Mouse (Mus musculus) lung, embryonic 16.5 days (tissue): ENCODE data around the gene Zfyve1. TPM values are rescaled to one million over a fixed set of nuclear protein-coding genes. Genes with fewer than 3 reads are reported as not detected.
"Not testable (repeated sequence)": the region's sequence is repeated elsewhere in the genome, so short reads cannot be mapped to it uniquely, and the experiment has no call there.

Experiments
- ATAC-seq: fragments of 200-750 bp; cut with Nextera tagmentation; 2 replicates; pipeline ENCODE4 v1.8.0; 2017; ENCODE audit warnings: low read depth, mild to moderate bottlenecking, moderate library complexity
- H3K27ac ChIP-seq: fragments of 300-500 bp; sonication (generic); 2 replicates; pipeline ENCODE4 v1.5.1; 2014; ENCODE audit warnings: mild to moderate bottlenecking, control low read depth, low read length
- H3K27me3 ChIP-seq: fragments of 300-500 bp; sonication (generic); 2 replicates; pipeline ENCODE4 v1.6.1; 2014; ENCODE audit warnings: low read depth, low read length, mixed read lengths; ENCODE audit not compliant: control insufficient read depth, insufficient read depth
- H3K36me3 ChIP-seq: fragments of 300-500 bp; sonication (generic); 2 replicates; pipeline ENCODE4 v1.6.1; 2014; ENCODE audit warnings: low read length; ENCODE audit not compliant: control insufficient read depth, insufficient read depth
- H3K4me1 ChIP-seq: fragments of 300-500 bp; sonication (generic); replicated peaks from 2 replicates; pipeline ENCODE4 v1.6.1; 2014; ENCODE audit warnings: low read length, mixed read lengths; ENCODE audit not compliant: control insufficient read depth, insufficient read depth
- H3K4me2 ChIP-seq: fragments of 300-500 bp; sonication (generic); 2 replicates; pipeline ENCODE4 v1.6.1; 2014; ENCODE audit warnings: low read depth, low read length, control low read depth
- H3K4me3 ChIP-seq: fragments of 300-500 bp; sonication (generic); 2 replicates; pipeline ENCODE4 v1.5.1; 2014; ENCODE audit warnings: mild to moderate bottlenecking, low read length, control low read depth
- H3K9ac ChIP-seq: fragments of 300-500 bp; sonication (generic); 2 replicates; pipeline ENCODE4 v1.6.1; 2014; ENCODE audit warnings: low read length, control low read depth
- H3K9me3 ChIP-seq: fragments of 300-500 bp; sonication (generic); 2 replicates; pipeline ENCODE4 v1.6.1; 2016; ENCODE audit warnings: low read length; ENCODE audit not compliant: control insufficient read depth
- WGBS: fragments of 180-500 bp; shearing (Covaris S2); extraction: QIAGEN DNeasy Blood & Tissue Kit; methylation state at CpG from one replicate; pipeline ENCODE4 v1.1.7; 2014; 5-methylcytosine and 5-hydroxymethylcytosine counted together
- polyA plus RNA-seq: library from polyadenylated mRNA; unstranded; fragments of >200 nt; fragmentation: Nextera tagmentation; extraction: Ambion mirVana; gene quantifications from 2 replicates; pipeline ENCODE4 v1.2.1, GENCODE M21; 2015

Gene Zfyve1
- polyA plus RNA-seq, 1 experiment from 2014 or later: 19.5 TPM

GRCm38 (mm10) chr12:83620694-83621093 is 23.7 kb upstream of the Zfyve1 start:
- peak overlapping the region; percentile 15 for H3K4me2 ChIP-seq
- not testable (repeated sequence) for H3K36me3 ChIP-seq, H3K9ac ChIP-seq, H3K27me3 ChIP-seq, H3K4me3 ChIP-seq, H3K27ac ChIP-seq, ATAC-seq, H3K9me3 ChIP-seq, H3K4me1 ChIP-seq
- 46% methylated on average over 22 of the region's 23 CpGs for WGBS

GRCm38 (mm10) chr12:83618981-83619380 is 22.0 kb upstream of the Zfyve1 start:
- 57% methylated on average over 2 of the region's 2 CpGs for WGBS
- no peaks in the 10 kb centered on the region for H3K27me3 ChIP-seq
- no peak overlapping the region for H3K4me3 ChIP-seq
- H3K36me3 ChIP-seq: no peaks in the 10 kb centered on the region
- no peaks in the 10 kb centered on the region for H3K9me3 ChIP-seq
- ATAC-seq: no peak
- H3K27ac ChIP-seq: no peak overlapping the region
- H3K4me1 ChIP-seq: no peaks in the 10 kb centered on the region
- H3K9ac ChIP-seq: no peak overlapping the region
- H3K4me2 ChIP-seq: no peak overlapping the region

- H3K4me3 ChIP-seq: no peak overlapping the region
- no peaks in the 10 kb centered on the region for H3K4me1 ChIP-seq
- ATAC-seq: no peak
- no peak overlapping the region for H3K4me2 ChIP-seq
- no peak overlapping the region for H3K27ac ChIP-seq
- no peaks in the 10 kb centered on the region for H3K9me3 ChIP-seq
- no peaks in the 10 kb centered on the region for H3K27me3 ChIP-seq
- H3K9ac ChIP-seq: no peak overlapping the region
- H3K36me3 ChIP-seq: no peaks in the 10 kb centered on the region
- WGBS: 83% methylated on average over 5 of the region's 5 CpGs
Measured at GRCm38 (mm10) chr12:83617261-83617660, 20.2 kb upstream of the Zfyve1 start.

GRCm38 (mm10) chr12:83606411-83606810 is 9.4 kb upstream of the Zfyve1 start:
- H3K4me2 ChIP-seq, H3K27ac ChIP-seq, H3K27me3 ChIP-seq, H3K9ac ChIP-seq, H3K9me3 ChIP-seq, H3K36me3 ChIP-seq, ATAC-seq, H3K4me3 ChIP-seq, H3K4me1 ChIP-seq: not testable (repeated sequence)
- 86% methylated on average over 2 of the region's 2 CpGs for WGBS

GRCm38 (mm10) chr12:83602285-83602684 is 5.3 kb upstream of the Zfyve1 start:
- WGBS: 77% methylated on average over 5 of the region's 5 CpGs
- no peaks in the 10 kb centered on the region for H3K4me1 ChIP-seq
- no peak for ATAC-seq

GRCm38 (mm10) chr12:83597881-83598280 is 859 bp upstream of the Zfyve1 start:
- ATAC-seq: no peak
- Histone ChIP-seq H3K36me3 (peaks cover 8% of the 10 kb centered on the region; the same call in 1 of the 2 replicates), H3K4me3 (no peak overlapping the region), H3K4me1 (0 out of 2 replicates have a peak, but pooled peaks cover 3% of the 10 kb centered on the region), H3K9me3 (no peaks in the 10 kb centered on the region), H3K4me2 (no peak overlapping the region), H3K27me3 (no peaks in the 10 kb centered on the region), H3K27ac (no peak overlapping the region), H3K9ac (no peak overlapping the region)
- 73% methylated on average over 2 of the region's 2 CpGs for WGBS

More at GRCm38 (mm10) chr12:83602285-83602684, 5.3 kb upstream of the Zfyve1 start:
- Histone ChIP-seq H3K36me3 (no peaks in the 10 kb centered on the region), H3K4me2 (no peak overlapping the region), H3K4me3 (no peak overlapping the region), H3K27me3 (no peaks in the 10 kb centered on the region), H3K9ac (no peak overlapping the region), H3K27ac (no peak overlapping the region), H3K9me3 (no peaks in the 10 kb centered on the region)

- Histone ChIP-seq H3K4me2 (peak overlapping the region; percentile 67), H3K27ac (peak overlapping the region; percentile 84), H3K4me3 (peak overlapping the region; percentile 99), H3K9me3 (no peaks in the 10 kb centered on the region), H3K9ac (peak overlapping the region; percentile 98), H3K4me1 (0 out of 2 replicates have a peak, but pooled peaks cover 3% of the 10 kb centered on the region), H3K27me3 (no peaks in the 10 kb centered on the region), H3K36me3 (peaks cover 12% of the 10 kb centered on the region)
- ATAC-seq: peak; percentile 1; the same call in 1 of the 2 replicates
- 3% methylated on average over 20 of the region's 20 CpGs for WGBS
Measured at GRCm38 (mm10) chr12:83596191-83596954, 649 bp downstream of the Zfyve1 start.

GRCm38 (mm10) chr12:83594454-83595040 is 2.5 kb downstream of the Zfyve1 start:
- H3K27me3 ChIP-seq: no peaks in the 10 kb centered on the region
- H3K4me1 ChIP-seq: 0 out of 2 replicates have a peak, but pooled peaks cover 3% of the 10 kb centered on the region
- ATAC-seq: no peak
- no peak overlapping the region for H3K27ac ChIP-seq
- H3K9ac ChIP-seq: no peak overlapping the region
- H3K4me3 ChIP-seq: no peak overlapping the region
- H3K36me3 ChIP-seq: peaks cover 18% of the 10 kb centered on the region
- no peaks in the 10 kb centered on the region for H3K9me3 ChIP-seq
- H3K4me2 ChIP-seq: no peak overlapping the region
- WGBS: 82% methylated on average over 9 of the region's 9 CpGs

GRCm38 (mm10) chr12:83591754-83592501 is 5.1 kb downstream of the Zfyve1 start:
- Histone ChIP-seq H3K4me3 (no peak overlapping the region), H3K9me3 (no peaks in the 10 kb centered on the region), H3K4me2 (no peak overlapping the region), H3K4me1 (0 out of 2 replicates have a peak, but pooled peaks cover 3% of the 10 kb centered on the region), H3K27me3 (no peaks in the 10 kb centered on the region), H3K9ac (no peak overlapping the region), H3K36me3 (peaks cover 26% of the 10 kb centered on the region), H3K27ac (no peak overlapping the region)
- WGBS: 87% methylated on average over 8 of the region's 8 CpGs
- no peak for ATAC-seq
